Mouse (Mus musculus) intestine, embryonic 14.5 days (tissue): ENCODE results near the gene AI854703. TPM values are rescaled to one million over a fixed set of nuclear protein-coding genes. Genes with fewer than 3 reads are reported as not detected.

Experiments
- ATAC-seq: fragments of 200-750 bp; cut with Nextera tagmentation; replicated peaks from 2 replicates; pipeline ENCODE4 v1.8.0; 2017; ENCODE audit warnings: low read depth, moderate number of reproducible peaks, moderate TSS enrichment, moderate library complexity; ENCODE audit not compliant: low FRiP score, low TSS enrichment
- DNase-seq: peaks from one replicate; pipeline ENCODE4 v3.0.0-alpha.2; 2018; ENCODE audit warnings: low spot score
- H3K27ac ChIP-seq: fragments of 300-500 bp; sonication (generic); 2 replicates; pipeline ENCODE4 v1.5.1; 2014; ENCODE audit warnings: low read depth, mild to moderate bottlenecking, control low read depth
- H3K27me3 ChIP-seq: fragments of 300-500 bp; sonication (generic); replicated peaks from 2 replicates; pipeline ENCODE4 v1.6.1; 2014; ENCODE audit warnings: low read length, control low read depth; ENCODE audit not compliant: control insufficient read depth, insufficient read depth
- H3K36me3 ChIP-seq: fragments of 300-500 bp; sonication (generic); 2 replicates; pipeline ENCODE4 v1.6.1; 2014; ENCODE audit warnings: low read length, control low read depth; ENCODE audit not compliant: control insufficient read depth, insufficient read depth
- H3K4me1 ChIP-seq: fragments of 300-500 bp; sonication (generic); replicated peaks from 2 replicates; pipeline ENCODE4 v1.6.1; 2014; ENCODE audit warnings: low read length, control low read depth, mixed read lengths; ENCODE audit not compliant: control insufficient read depth, insufficient read depth
- H3K4me2 ChIP-seq: fragments of 300-500 bp; sonication (generic); 2 replicates; pipeline ENCODE4 v1.6.1; 2014; ENCODE audit warnings: low read length
- H3K4me3 ChIP-seq: fragments of 300-500 bp; sonication (generic); 2 replicates; pipeline ENCODE4 v1.5.1; 2014; ENCODE audit warnings: low read depth, low read length, control low read depth, mixed read lengths
- H3K9ac ChIP-seq: fragments of 300-500 bp; sonication (generic); 2 replicates; pipeline ENCODE4 v1.6.1; 2014; ENCODE audit warnings: mild to moderate bottlenecking, low read length
- H3K9me3 ChIP-seq: fragments of 300-500 bp; sonication (generic); 2 replicates; pipeline ENCODE4 v1.6.1; 2016; ENCODE audit warnings: low read length, control low read depth; ENCODE audit not compliant: control insufficient read depth
- WGBS: fragments of 180-500 bp; shearing (Covaris S2); extraction: QIAGEN DNeasy Blood & Tissue Kit; methylation state at CpG from one replicate; pipeline ENCODE4 v1.1.7; 2014; 5-methylcytosine and 5-hydroxymethylcytosine counted together
- polyA plus RNA-seq: library from polyadenylated mRNA; unstranded; fragments of >200 nt; fragmentation: Nextera tagmentation; extraction: Ambion mirVana; gene quantifications from 2 replicates; pipeline ENCODE4 v1.2.1, GENCODE M21; 2014

AI854703 gene
- polyA plus RNA-seq, 1 experiment from 2014 or later: 0.70 TPM

DNA sequence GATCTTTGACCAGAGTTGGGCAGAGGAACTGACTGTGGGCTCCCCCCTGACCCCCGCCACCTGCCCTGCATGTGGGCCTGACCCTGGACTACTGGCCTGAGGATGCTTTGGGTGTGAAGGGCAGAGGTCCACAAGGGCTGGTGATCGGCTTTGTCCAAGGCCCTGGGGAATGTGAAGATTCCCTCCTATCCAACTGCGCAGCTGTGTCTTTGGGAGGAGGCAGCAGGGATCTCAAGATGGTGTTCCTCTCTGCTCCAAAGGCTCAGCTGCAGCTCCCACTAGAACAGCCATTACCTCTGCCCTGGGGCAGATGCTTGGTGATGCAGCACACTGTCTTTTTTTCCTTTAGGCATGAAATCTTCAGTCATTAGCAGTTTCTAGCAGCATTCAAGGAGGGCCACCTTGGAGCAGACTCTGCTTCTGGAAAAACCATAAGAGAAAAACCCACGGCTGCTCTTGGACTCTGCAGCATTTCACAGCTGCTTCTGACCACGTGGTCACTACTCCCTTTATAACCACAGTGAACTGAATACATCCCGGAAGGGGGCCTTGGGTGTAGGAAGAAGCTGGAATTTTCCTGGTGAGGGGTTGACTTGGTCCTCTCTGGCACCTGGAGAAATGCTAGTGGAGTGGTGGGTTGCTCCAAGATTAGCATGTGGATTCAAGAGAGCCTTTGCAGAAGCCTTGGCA is 11.4 kb downstream of the AI854703 start:
- ATAC-seq: no peak
- Histone ChIP-seq H3K9me3 (no peaks in the 10 kb centered on the region), H3K4me2 (no peak overlapping the region), H3K4me3 (no peak overlapping the region), H3K9ac (no peak overlapping the region), H3K36me3 (no peaks in the 10 kb centered on the region), H3K27ac (no peak overlapping the region), H3K4me1 (no peaks in the 10 kb centered on the region), H3K27me3 (no peaks in the 10 kb centered on the region)
- 67% methylated on average over 6 of the region's 6 CpGs for WGBS
- no peak for DNase-seq

DNA sequence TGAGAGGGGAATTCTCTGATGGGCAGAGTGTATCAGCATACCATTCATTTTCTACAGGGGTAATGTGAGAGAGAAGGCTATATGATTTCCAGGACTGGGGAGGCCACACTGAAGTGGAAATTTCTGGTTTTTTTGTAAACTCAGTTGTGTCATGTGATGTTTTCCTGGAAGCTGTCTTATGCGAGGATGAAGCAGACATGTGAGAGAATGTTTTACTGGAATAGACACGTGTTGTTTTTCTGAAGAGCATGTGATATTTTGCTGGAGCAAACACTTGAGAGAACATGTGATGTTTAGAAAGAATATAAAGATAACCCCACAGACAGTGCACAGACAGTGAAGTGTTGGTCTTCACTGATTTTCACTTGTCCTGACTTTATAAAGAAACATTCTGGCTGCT is 12.0 kb downstream of the AI854703 start:
- no peak overlapping the region for H3K27ac ChIP-seq
- H3K4me3 ChIP-seq: no peak overlapping the region
- ATAC-seq (no peak), DNase-seq (no peak)
- no peaks in the 10 kb centered on the region for H3K9me3 ChIP-seq
- 70% methylated on average over 2 of the region's 2 CpGs for WGBS
- no peaks in the 10 kb centered on the region for H3K4me1 ChIP-seq
- H3K36me3 ChIP-seq: no peaks in the 10 kb centered on the region
- no peaks in the 10 kb centered on the region for H3K27me3 ChIP-seq
- H3K4me2 ChIP-seq: no peak overlapping the region
- no peak overlapping the region for H3K9ac ChIP-seq

- Histone ChIP-seq H3K4me1 (no peaks in the 10 kb centered on the region), H3K36me3 (no peaks in the 10 kb centered on the region), H3K27me3 (no peaks in the 10 kb centered on the region), H3K9ac (no peak overlapping the region), H3K4me2 (no peak overlapping the region), H3K27ac (no peak overlapping the region), H3K4me3 (no peak overlapping the region), H3K9me3 (no peaks in the 10 kb centered on the region)
- ATAC-seq: no peak
- no peak for DNase-seq
- WGBS: 68% methylated on average over 6 of the region's 6 CpGs
Measured at GRCm38 (mm10) chr6:48641391-48641790, 14.8 kb downstream of the AI854703 start.

GRCm38 (mm10) chr6:48642764-48643292 is 16.3 kb downstream of the AI854703 start:
- Histone ChIP-seq H3K9ac (no peak overlapping the region), H3K4me3 (no peak overlapping the region), H3K27me3 (no peaks in the 10 kb centered on the region), H3K27ac (no peak overlapping the region), H3K4me2 (no peak overlapping the region), H3K4me1 (0 out of 2 replicates have a peak, but pooled peaks cover 3% of the 10 kb centered on the region), H3K9me3 (no peaks in the 10 kb centered on the region), H3K36me3 (no peaks in the 10 kb centered on the region)
- ATAC-seq (0 out of 2 replicates have a peak, but pooled peaks have one; percentile 20), DNase-seq (no peak)
- 22% methylated on average over 4 of the region's 4 CpGs for WGBS

- Histone ChIP-seq H3K9ac (no peak overlapping the region), H3K36me3 (no peaks in the 10 kb centered on the region), H3K27ac (no peak overlapping the region), H3K27me3 (no peaks in the 10 kb centered on the region), H3K9me3 (no peaks in the 10 kb centered on the region), H3K4me1 (0 out of 2 replicates have a peak, but pooled peaks cover 3% of the 10 kb centered on the region), H3K4me3 (no peak overlapping the region), H3K4me2 (no peak overlapping the region)
- 11% methylated on average over 12 of the region's 12 CpGs for WGBS
- DNase-seq (peak; percentile 79), ATAC-seq (no peak)
Measured at GRCm38 (mm10) chr6:48645660-48646308, 19.2 kb downstream of the AI854703 start.

DNA sequence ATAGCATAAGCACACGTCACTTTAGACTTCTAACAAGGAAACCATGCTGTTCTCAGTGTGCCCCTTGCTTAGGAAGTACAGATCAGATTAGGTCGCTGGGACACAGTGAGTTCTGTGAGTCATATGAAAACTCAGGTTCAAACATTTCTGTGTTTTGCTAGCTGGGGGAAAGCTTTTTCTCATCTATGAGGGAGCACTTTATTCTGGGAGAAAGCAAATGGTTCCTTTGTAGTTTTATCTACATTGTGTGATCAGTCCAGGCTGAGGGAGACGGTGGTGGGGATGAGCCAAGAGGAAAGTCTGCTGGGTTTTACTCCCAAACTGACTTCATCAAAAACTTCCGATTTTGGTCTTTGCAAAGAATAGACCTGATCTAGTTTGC is 19.7 kb downstream of the AI854703 start:
- H3K4me3 ChIP-seq: no peak overlapping the region
- no peak overlapping the region for H3K27ac ChIP-seq
- H3K9me3 ChIP-seq: no peaks in the 10 kb centered on the region
- no peak overlapping the region for H3K9ac ChIP-seq
- ATAC-seq (no peak), DNase-seq (peak; percentile 28)
- no peaks in the 10 kb centered on the region for H3K36me3 ChIP-seq
- 0 out of 2 replicates have a peak, but pooled peaks cover 3% of the 10 kb centered on the region for H3K4me1 ChIP-seq
- no peaks in the 10 kb centered on the region for H3K27me3 ChIP-seq
- WGBS: 82% methylated on average over 4 of the region's 4 CpGs
- H3K4me2 ChIP-seq: no peak overlapping the region

DNA sequence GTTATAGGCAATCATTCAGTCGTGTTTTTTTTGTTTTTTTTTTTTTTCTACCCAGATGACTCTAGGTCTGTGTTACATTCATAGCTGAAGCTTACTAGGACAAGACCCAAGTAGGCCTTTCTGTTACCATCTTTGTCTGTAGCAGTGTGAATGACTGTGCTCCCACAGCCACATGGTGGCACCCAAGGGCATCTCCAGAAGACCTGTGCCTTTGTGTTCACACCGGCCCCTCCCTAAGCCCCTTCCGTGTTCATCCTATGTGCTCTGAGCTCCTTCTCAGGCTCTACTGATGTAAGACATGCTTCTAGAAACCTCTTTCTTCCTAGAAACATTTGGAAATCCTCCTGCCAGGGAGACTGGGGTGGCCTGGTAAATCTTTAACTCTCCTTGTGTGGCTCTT is 20.4 kb downstream of the AI854703 start, which contains the start of gene Gimap8:
Gene Gimap8, plus strand, starts transcription at position 240 of the 400 bp plus-strand sequence.
- no peaks in the 10 kb centered on the region for H3K9me3 ChIP-seq
- H3K4me3 ChIP-seq: no peak within 1 kb of the TSS
- no peak within 1 kb of the TSS for H3K9ac ChIP-seq
- H3K4me1 ChIP-seq: 0 out of 2 replicates have a peak, but pooled peaks cover 3% of the 10 kb centered on the region
- H3K27ac ChIP-seq: no peak within 1 kb of the TSS
- 32% methylated on average over 3 of the region's 3 CpGs for WGBS
- no peak within 1 kb of the TSS for H3K4me2 ChIP-seq
- ATAC-seq (0 out of 2 replicates have a peak, but pooled peaks have one; percentile 41), DNase-seq (no peak)
- no peaks in the 10 kb centered on the region for H3K27me3 ChIP-seq
- no peaks in the 10 kb centered on the region for H3K36me3 ChIP-seq

DNA sequence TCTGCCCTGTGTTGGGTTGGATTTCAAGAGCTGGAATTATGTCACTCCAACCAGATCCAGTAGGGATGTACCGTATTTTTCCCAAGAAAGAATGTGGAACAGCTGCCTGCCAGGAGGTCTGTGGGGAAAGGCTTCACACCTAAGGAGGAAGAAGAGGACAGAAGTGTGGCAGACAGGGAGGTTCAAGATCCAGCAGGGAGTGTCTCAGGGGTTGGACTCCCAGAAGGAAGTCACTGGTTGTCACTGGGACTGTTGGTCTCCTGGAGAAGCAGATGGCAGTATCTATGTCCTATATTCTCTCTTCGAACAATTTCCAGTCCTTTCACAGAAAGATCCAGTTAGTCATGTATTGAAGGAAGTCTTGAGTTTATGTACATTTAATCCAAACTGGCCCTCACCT is 21.0 kb downstream of the AI854703 start:
- no peak overlapping the region for H3K9ac ChIP-seq
- ATAC-seq (no peak), DNase-seq (no peak)
- no peaks in the 10 kb centered on the region for H3K27me3 ChIP-seq
- H3K4me3 ChIP-seq: no peak overlapping the region
- H3K27ac ChIP-seq: no peak overlapping the region
- no peaks in the 10 kb centered on the region for H3K36me3 ChIP-seq
- H3K9me3 ChIP-seq: no peaks in the 10 kb centered on the region
- WGBS: 87% methylated on average over 2 of the region's 2 CpGs
- 0 out of 2 replicates have a peak, but pooled peaks cover 3% of the 10 kb centered on the region for H3K4me1 ChIP-seq
- H3K4me2 ChIP-seq: no peak overlapping the region
